Mouse (Mus musculus) C2C12 (cell line): ENCODE results near the gene Usp33. TPM values are rescaled to one million over a fixed set of nuclear protein-coding genes. Genes with fewer than 3 reads are reported as not detected.

Experiments used
- H3K27me3 ChIP-seq: one replicate; pipeline ENCODE4 v1.6.1; 2011; ENCODE audit not compliant: control insufficient read depth, insufficient read depth, insufficient read length
- H3K36me3 ChIP-seq: one replicate; pipeline ENCODE4 v1.6.1; 2011; ENCODE audit not compliant: control insufficient read depth, insufficient read depth
- H3K4me3 ChIP-seq: one replicate; pipeline ENCODE4 v1.5.1; 2011; ENCODE audit warnings: mild to moderate bottlenecking, control low read depth; ENCODE audit not compliant: poor library complexity, insufficient read depth, severe bottlenecking
- H3K79me2 ChIP-seq: one replicate; pipeline ENCODE4 v1.6.1; 2011; ENCODE audit not compliant: control insufficient read depth, insufficient read depth
- H3K79me3 ChIP-seq: one replicate; pipeline ENCODE4 v1.6.1; 2011; ENCODE audit warnings: low read depth, control low read depth
- H3ac ChIP-seq: one replicate; pipeline ENCODE3; 2011; ENCODE audit warnings: low read depth; ENCODE audit not compliant: control insufficient read depth, insufficient read length
- CEBPB ChIP-seq: IDR thresholded peaks from one replicate; pipeline ENCODE4 v1.6.1; 2011; ENCODE audit warnings: low read depth, mild to moderate bottlenecking, control low read depth, moderate library complexity
- CTCF ChIP-seq: IDR thresholded peaks from one replicate; pipeline ENCODE4 v1.5.1; 2011; ENCODE audit not compliant: control insufficient read depth, insufficient read depth, insufficient read length
- FOSL1 ChIP-seq: IDR thresholded peaks from one replicate; pipeline ENCODE4 v1.8.0; 2011; ENCODE audit warnings: mild to moderate bottlenecking, low read length; ENCODE audit not compliant: poor library complexity, insufficient read depth, severe bottlenecking
- MAX ChIP-seq: IDR thresholded peaks from one replicate; pipeline ENCODE4 v1.6.1; 2011; ENCODE audit warnings: mild to moderate bottlenecking, control low read depth
- MYOD1 ChIP-seq: IDR thresholded peaks from one replicate; pipeline ENCODE4 v1.6.1; 2011; ENCODE audit warnings: low read depth; ENCODE audit not compliant: control insufficient read depth, insufficient read length
- MYOG ChIP-seq: IDR thresholded peaks from one replicate; pipeline ENCODE4 v1.6.1; 2011; ENCODE audit not compliant: control insufficient read depth, insufficient read length; ENCODE audit errors: extremely low read depth
- USF1 ChIP-seq: IDR thresholded peaks from one replicate; pipeline ENCODE4 v1.6.1; 2011; ENCODE audit warnings: low read depth, mild to moderate bottlenecking, control low read depth, moderate library complexity
- polyA plus RNA-seq: library from polyadenylated mRNA; unstranded; fragments of >200 nt; fragmentation: generic; extraction: Trizol; gene quantifications from one replicate; pipeline ENCODE4 v1.2.1, GENCODE M21; 2012; ENCODE audit warnings: missing spikeins

Usp33 gene
- polyA plus RNA-seq, 1 experiment, result 8.4 TPM

DNA sequence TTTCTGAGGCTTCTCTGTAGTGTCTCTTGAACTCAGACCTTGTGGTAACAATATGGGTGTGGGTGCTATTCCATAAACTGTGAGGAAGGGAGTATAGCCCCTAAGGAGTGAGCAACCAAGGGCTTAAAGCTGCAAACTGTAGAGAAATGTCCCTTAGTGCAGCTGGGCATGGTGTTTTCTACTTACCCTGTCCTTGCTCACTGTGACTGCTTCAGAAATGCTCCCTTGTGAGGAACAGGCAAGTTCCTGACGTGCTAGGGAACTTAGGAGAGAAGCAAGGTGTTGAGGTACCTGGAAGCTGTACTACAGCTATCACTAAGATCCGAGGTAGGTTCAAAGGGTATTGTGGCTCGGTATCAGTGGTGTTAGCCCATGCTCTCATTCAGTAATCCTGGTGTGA is 4.2 kb downstream of the Usp33 start:
- Histone ChIP-seq H3ac (no peak overlapping the region), H3K4me3 (no peak overlapping the region), H3K79me2 (peaks cover 91% of the 10 kb centered on the region), H3K79me3 (peaks cover 68% of the 10 kb centered on the region), H3K27me3 (no peaks in the 10 kb centered on the region), H3K36me3 (peaks cover 8% of the 10 kb centered on the region)
- TF ChIP-seq MAX, result no peak
- TF ChIP-seq CTCF, result no peak
- no peak for TF ChIP-seq MYOD1

DNA sequence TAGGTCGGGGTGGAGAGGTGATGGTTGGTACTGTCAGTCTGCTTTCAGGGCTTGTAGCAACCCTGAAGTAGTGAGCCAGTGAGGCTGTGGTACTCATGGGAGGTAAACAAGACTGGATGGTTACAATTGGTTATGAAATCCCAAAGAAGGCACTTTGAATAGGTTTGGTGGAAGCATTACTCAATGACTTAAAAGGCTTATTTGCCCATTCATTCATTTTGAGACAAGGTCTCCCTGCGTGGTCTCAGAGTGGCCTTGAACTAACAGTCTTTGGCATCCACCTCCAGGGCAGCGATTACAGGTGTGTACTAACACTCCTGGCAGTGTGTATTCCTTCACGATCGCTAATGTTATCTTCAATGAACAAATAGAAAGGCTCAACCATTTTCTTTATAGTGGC is 4.7 kb downstream of the Usp33 start:
- peaks cover 96% of the 10 kb centered on the region for H3K79me2 ChIP-seq
- peaks cover 73% of the 10 kb centered on the region for H3K79me3 ChIP-seq
- H3K27me3 ChIP-seq, result no peaks in the 10 kb centered on the region
- H3K4me3 ChIP-seq, result no peak overlapping the region
- peaks cover 8% of the 10 kb centered on the region for H3K36me3 ChIP-seq
- TF ChIP-seq CTCF, result no peak
- TF ChIP-seq MYOG, result no peak
- TF ChIP-seq CEBPB, result no peak
- no peak for TF ChIP-seq FOSL1
- no peak for TF ChIP-seq MAX
- no peak for TF ChIP-seq USF1
- TF ChIP-seq MYOD1, result no peak
- H3ac ChIP-seq, result no peak overlapping the region

GRCm38 (mm10) chr3:152352289-152352688 is 6.0 kb downstream of the Usp33 start:
- H3K36me3 ChIP-seq, result peaks cover 8% of the 10 kb centered on the region
- peaks cover 77% of the 10 kb centered on the region for H3K79me3 ChIP-seq
- peaks cover 100% of the 10 kb centered on the region for H3K79me2 ChIP-seq
- no peak overlapping the region for H3K4me3 ChIP-seq
- TF ChIP-seq MAX (no peak), CEBPB (no peak), FOSL1 (no peak), MYOG (no peak), CTCF (no peak), MYOD1 (no peak), USF1 (no peak)
- no peaks in the 10 kb centered on the region for H3K27me3 ChIP-seq
- H3ac ChIP-seq, result no peak overlapping the region

- no peak for TF ChIP-seq USF1
- no peak for TF ChIP-seq MYOD1
- no peak for TF ChIP-seq FOSL1
- TF ChIP-seq CTCF, result no peak
- no peak for TF ChIP-seq MYOG
- TF ChIP-seq MAX, result no peak
- TF ChIP-seq CEBPB, result no peak
- Histone ChIP-seq H3K27me3 (no peaks in the 10 kb centered on the region), H3K79me2 (peaks cover 100% of the 10 kb centered on the region), H3ac (no peak overlapping the region), H3K79me3 (peaks cover 69% of the 10 kb centered on the region), H3K36me3 (peaks cover 2% of the 10 kb centered on the region), H3K4me3 (no peak overlapping the region)
Measured at GRCm38 (mm10) chr3:152353434-152354177, 7.3 kb downstream of the Usp33 start.

GRCm38 (mm10) chr3:152355361-152355760 is 9.1 kb downstream of the Usp33 start:
- Histone ChIP-seq H3K36me3 (no peaks in the 10 kb centered on the region), H3K79me2 (peaks cover 97% of the 10 kb centered on the region), H3ac (no peak overlapping the region), H3K27me3 (no peaks in the 10 kb centered on the region), H3K4me3 (no peak overlapping the region), H3K79me3 (peaks cover 56% of the 10 kb centered on the region)
- TF ChIP-seq CEBPB (no peak), FOSL1 (no peak), MYOG (no peak), MAX (no peak), CTCF (no peak), MYOD1 (no peak), USF1 (no peak)

DNA sequence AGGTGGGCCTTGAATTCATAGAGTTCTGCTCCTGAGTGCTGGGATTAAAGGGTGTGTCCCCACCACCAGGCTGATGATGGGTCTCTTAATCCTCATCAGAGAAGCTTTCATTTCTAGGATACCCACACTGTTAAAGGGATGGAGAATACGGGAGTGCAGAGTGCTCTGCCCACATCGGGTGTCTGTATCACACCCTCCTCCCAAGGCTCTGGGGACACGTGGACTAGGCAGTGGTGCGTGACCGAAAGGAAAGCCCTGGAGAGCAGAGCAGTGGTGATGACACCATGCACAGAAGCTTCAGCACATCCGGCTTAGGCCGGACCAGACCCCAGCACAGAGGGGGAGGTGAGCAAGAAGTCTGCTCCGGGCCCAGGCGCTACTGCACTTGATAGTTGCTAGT is 10.5 kb downstream of the Usp33 start:
- Histone ChIP-seq H3K27me3 (no peaks in the 10 kb centered on the region), H3K79me3 (peaks cover 49% of the 10 kb centered on the region), H3K4me3 (no peak overlapping the region), H3K79me2 (peaks cover 93% of the 10 kb centered on the region), H3K36me3 (peaks cover 4% of the 10 kb centered on the region), H3ac (no peak overlapping the region)
- TF ChIP-seq USF1, result no peak
- TF ChIP-seq CTCF, result no peak
- no peak for TF ChIP-seq MYOG
- no peak for TF ChIP-seq FOSL1
- TF ChIP-seq CEBPB, result no peak
- no peak for TF ChIP-seq MAX
- no peak for TF ChIP-seq MYOD1
